Mouse (Mus musculus): ENCODE data around the gene Wdr74.

The Wdr74 gene

GRCm38 (mm10) chr19:8745382-8745781 is 9.8 kb downstream of the Wdr74 start:
- DNase-seq (ENCODE audit: low read depth), result no peak

- DNase-seq (ENCODE audit: low read depth), result no peak
These were observed 11.7 kb downstream of the Wdr74 start for GRCm38 (mm10) chr19:8747368-8747767.

GRCm38 (mm10) chr19:8755652-8756051 is 20.0 kb downstream of the Wdr74 start:
- no peak for DNase-seq (ENCODE audit: low read depth)

GRCm38 (mm10) chr19:8756635-8757387 is 21.2 kb downstream of the Wdr74 start, which contains the start of gene Nxf1:
Nxf1 (plus strand) TSS chr19:8757073.
- peak; percentile 95 for DNase-seq (ENCODE audit: low read depth)

- peak; percentile 76 for DNase-seq (ENCODE audit: low read depth)
These were observed 21.9 kb downstream of the Wdr74 start for GRCm38 (mm10) chr19:8757471-8757998.

GRCm38 (mm10) chr19:8758899-8759298 is 23.3 kb downstream of the Wdr74 start:
- no peak for DNase-seq (ENCODE audit: low read depth)

- DNase-seq (ENCODE audit: low read depth), result no peak
These were observed 25.1 kb downstream of the Wdr74 start for GRCm38 (mm10) chr19:8760757-8761156.

GRCm38 (mm10) chr19:8763276-8763675 is 27.6 kb downstream of the Wdr74 start:
- DNase-seq (ENCODE audit: low read depth), result no peak

GRCm38 (mm10) chr19:8765562-8765961 is 29.9 kb downstream of the Wdr74 start:
- DNase-seq (ENCODE audit: low read depth), result no peak

- peak; percentile 89 for DNase-seq (ENCODE audit: low read depth)
These were observed 35.1 kb downstream of the Wdr74 start, which contains the start of gene Tmem223 for GRCm38 (mm10) chr19:8770567-8771270. Tmem223 (plus strand) TSS chr19:8770996.

GRCm38 (mm10) chr19:8772996-8773395 is 37.4 kb downstream of the Wdr74 start:
- no peak for DNase-seq (ENCODE audit: low read depth)

- DNase-seq (ENCODE audit: low read depth), result no peak
These were observed 37.8 kb downstream of the Wdr74 start for GRCm38 (mm10) chr19:8773409-8773808.

GRCm38 (mm10) chr19:8774086-8774835 is 38.6 kb downstream of the Wdr74 start, which contains the start of gene Tmem179b:
Tmem179b (minus strand) TSS chr19:8774467.
- DNase-seq (ENCODE audit: low read depth), result peak; percentile 98

GRCm38 (mm10) chr19:8774951-8775421 is 39.4 kb downstream of the Wdr74 start:
- no peak for DNase-seq (ENCODE audit: low read depth)

GRCm38 (mm10) chr19:8786008-8786781 is 50.6 kb downstream of the Wdr74 start, which contains the start of gene Taf6l:
Taf6l (minus strand) TSS chr19:8786417.
- DNase-seq (ENCODE audit: low read depth), result peak; percentile 96

- no peak for DNase-seq (ENCODE audit: low read depth)
These were observed 52.9 kb downstream of the Wdr74 start for GRCm38 (mm10) chr19:8788521-8788920.

GRCm38 (mm10) chr19:8789171-8789570 is 53.5 kb downstream of the Wdr74 start:
- DNase-seq (ENCODE audit: low read depth), result no peak

GRCm38 (mm10) chr19:8790171-8790570 is 54.5 kb downstream of the Wdr74 start:
- DNase-seq (ENCODE audit: low read depth), result no peak
